Mouse (Mus musculus) heart, embryonic 12.5 days (tissue): ENCODE data around the gene Fank1. TPM values are rescaled to one million over a fixed set of nuclear protein-coding genes. Genes with fewer than 3 reads are reported as not detected.

Experiments used
- ATAC-seq: fragments of 200-750 bp; cut with Nextera tagmentation; 2 replicates; pipeline ENCODE4 v1.8.0; 2017; ENCODE audit warnings: moderate TSS enrichment, moderate library complexity; ENCODE audit not compliant: insufficient number of reproducible peaks, low FRiP score
- H3K27ac ChIP-seq: fragments of 300-500 bp; sonication (generic); 2 replicates; pipeline ENCODE4 v1.5.1; 2016; ENCODE audit warnings: mild to moderate bottlenecking, moderate library complexity; ENCODE audit not compliant: poor library complexity, severe bottlenecking
- H3K27me3 ChIP-seq: fragments of 300-500 bp; sonication (generic); replicated peaks from 2 replicates; pipeline ENCODE4 v1.6.1; 2016; ENCODE audit warnings: mild to moderate bottlenecking, moderate library complexity
- H3K36me3 ChIP-seq: fragments of 300-500 bp; sonication (generic); 2 replicates; pipeline ENCODE4 v1.6.1; 2016; ENCODE audit warnings: mild to moderate bottlenecking, moderate library complexity
- H3K4me1 ChIP-seq: fragments of 300-500 bp; sonication (generic); replicated peaks from 2 replicates; pipeline ENCODE4 v1.6.1; 2016; ENCODE audit warnings: mild to moderate bottlenecking
- H3K4me2 ChIP-seq: fragments of 300-500 bp; sonication (generic); 2 replicates; pipeline ENCODE4 v1.6.1; 2016; ENCODE audit warnings: mild to moderate bottlenecking, moderate library complexity
- H3K4me3 ChIP-seq: fragments of 300-500 bp; sonication (generic); 2 replicates; pipeline ENCODE4 v1.5.1; 2016; ENCODE audit warnings: mild to moderate bottlenecking
- H3K9ac ChIP-seq: fragments of 300-500 bp; sonication (generic); 2 replicates; pipeline ENCODE4 v1.6.1; 2016; ENCODE audit warnings: mild to moderate bottlenecking, moderate library complexity
- H3K9me3 ChIP-seq: fragments of 300-500 bp; sonication (generic); replicated peaks from 2 replicates; pipeline ENCODE4 v1.6.1; 2016; ENCODE audit warnings: mild to moderate bottlenecking, moderate library complexity
- WGBS: fragments of 180-500 bp; shearing (Covaris S2); methylation state at CpG from one replicate; pipeline ENCODE4 v1.1.7; 2016; 5-methylcytosine and 5-hydroxymethylcytosine counted together
- polyA plus RNA-seq: library from polyadenylated mRNA; unstranded; fragments of >200 nt; fragmentation: Nextera tagmentation; extraction: Ambion mirVana; gene quantifications from 2 replicates; pipeline ENCODE4 v1.2.1, GENCODE M21; 2016

Gene Fank1
- polyA plus RNA-seq, 1 experiment from 2014 or later, result not detected

- Histone ChIP-seq H3K4me3 (no peak overlapping the region), H3K27me3 (no peaks in the 10 kb centered on the region), H3K27ac (peak overlapping the region; percentile 66; the same call in 1 of the 2 replicates), H3K4me1 (peaks cover 14% of the 10 kb centered on the region), H3K9me3 (peaks cover 10% of the 10 kb centered on the region), H3K4me2 (no peak overlapping the region), H3K9ac (no peak overlapping the region), H3K36me3 (no peaks in the 10 kb centered on the region)
- peak; percentile 55; the same call in 1 of the 2 replicates for ATAC-seq
- WGBS, result 14% methylated on average over 4 of the region's 4 CpGs
Observed at GRCm38 (mm10) chr7:133828514-133828913, 51.9 kb downstream of the Fank1 start.

GRCm38 (mm10) chr7:133829579-133829978 is 52.9 kb downstream of the Fank1 start:
- no peaks in the 10 kb centered on the region for H3K36me3 ChIP-seq
- WGBS, result 55% methylated on average over 7 of the region's 7 CpGs
- H3K4me2 ChIP-seq, result no peak overlapping the region
- H3K27me3 ChIP-seq, result no peaks in the 10 kb centered on the region
- H3K9ac ChIP-seq, result no peak overlapping the region
- no peak for ATAC-seq
- H3K9me3 ChIP-seq, result peaks cover 3% of the 10 kb centered on the region; the same call in 1 of the 2 replicates
- peaks cover 14% of the 10 kb centered on the region for H3K4me1 ChIP-seq
- no peak overlapping the region for H3K27ac ChIP-seq
- H3K4me3 ChIP-seq, result no peak overlapping the region

DNA sequence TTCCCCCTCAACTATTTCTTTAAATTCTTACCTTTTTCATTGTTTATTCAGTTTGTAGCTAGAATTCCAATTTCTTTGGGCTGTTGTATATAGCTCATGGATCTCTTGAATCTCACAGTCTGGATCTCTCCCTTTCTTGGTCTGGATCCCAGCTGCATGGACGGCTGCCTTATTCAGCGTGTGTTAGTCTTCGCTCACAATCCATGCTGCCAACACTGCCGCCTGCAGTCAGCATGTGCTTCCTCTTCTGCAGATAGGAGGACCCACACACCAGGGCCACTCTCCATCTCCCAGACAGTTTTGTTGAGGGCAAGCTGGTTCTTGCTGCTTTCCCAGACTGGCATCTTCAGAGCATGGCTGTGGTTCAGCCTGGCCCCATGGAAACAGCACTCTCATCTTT is 62.9 kb downstream of the Fank1 start:
- no peak overlapping the region for H3K27ac ChIP-seq
- H3K4me3 ChIP-seq, result no peak overlapping the region
- H3K4me2 ChIP-seq, result no peak overlapping the region
- 56% methylated on average over 4 of the region's 4 CpGs for WGBS
- 0 out of 2 replicates have a peak, but pooled peaks cover 3% of the 10 kb centered on the region for H3K4me1 ChIP-seq
- no peak overlapping the region for H3K9ac ChIP-seq
- 0 out of 2 replicates have a peak, but pooled peaks cover 4% of the 10 kb centered on the region for H3K27me3 ChIP-seq
- no peak for ATAC-seq
- no peaks in the 10 kb centered on the region for H3K36me3 ChIP-seq
- H3K9me3 ChIP-seq, result peaks cover 7% of the 10 kb centered on the region; the same call in 1 of the 2 replicates

GRCm38 (mm10) chr7:133842079-133842478 is 65.4 kb downstream of the Fank1 start:
- Histone ChIP-seq H3K9me3 (peaks cover 9% of the 10 kb centered on the region; the same call in 1 of the 2 replicates), H3K4me3 (no peak overlapping the region), H3K9ac (no peak overlapping the region), H3K36me3 (no peaks in the 10 kb centered on the region), H3K4me2 (no peak overlapping the region), H3K4me1 (0 out of 2 replicates have a peak, but pooled peaks cover 3% of the 10 kb centered on the region), H3K27me3 (0 out of 2 replicates have a peak, but pooled peaks cover 4% of the 10 kb centered on the region), H3K27ac (no peak overlapping the region)
- 60% methylated on average over 6 of the region's 6 CpGs for WGBS
- ATAC-seq, result no peak

DNA sequence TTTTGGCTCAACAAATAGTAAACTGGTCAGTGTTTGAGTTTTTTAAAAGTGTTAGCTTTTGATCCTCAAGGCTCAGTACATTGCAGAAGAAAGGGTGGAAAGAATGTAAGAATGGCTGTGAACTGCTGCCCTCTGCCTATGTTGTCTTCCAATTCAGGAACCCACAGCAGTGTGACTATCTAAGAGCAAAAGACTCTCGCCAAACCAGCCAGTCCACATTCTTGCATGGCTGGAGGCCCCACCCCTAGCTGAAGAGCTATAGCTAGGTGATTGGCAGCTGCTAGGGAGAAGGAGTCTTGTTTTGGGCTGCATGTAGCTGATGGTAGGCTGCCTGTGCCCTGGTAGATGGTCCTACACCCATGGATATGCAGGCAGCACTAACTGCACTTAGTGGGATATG is 70.5 kb downstream of the Fank1 start:
- Histone ChIP-seq H3K9me3 (peaks cover 9% of the 10 kb centered on the region; the same call in 1 of the 2 replicates), H3K9ac (no peak overlapping the region), H3K27ac (no peak overlapping the region), H3K36me3 (no peaks in the 10 kb centered on the region), H3K4me3 (no peak overlapping the region), H3K4me1 (peaks cover 11% of the 10 kb centered on the region), H3K4me2 (no peak overlapping the region), H3K27me3 (no peaks in the 10 kb centered on the region)
- no peak for ATAC-seq
- WGBS, result 7% methylated on average over 1 of the region's 1 CpGs

GRCm38 (mm10) chr7:133848180-133848579 is 71.5 kb downstream of the Fank1 start:
- 40% methylated on average over 2 of the region's 2 CpGs for WGBS
- Histone ChIP-seq H3K27ac (no peak overlapping the region), H3K36me3 (no peaks in the 10 kb centered on the region), H3K27me3 (no peaks in the 10 kb centered on the region), H3K9me3 (peaks cover 9% of the 10 kb centered on the region; the same call in 1 of the 2 replicates), H3K9ac (no peak overlapping the region), H3K4me3 (no peak overlapping the region), H3K4me2 (no peak overlapping the region), H3K4me1 (peaks cover 11% of the 10 kb centered on the region)
- 0 out of 2 replicates have a peak, but pooled peaks have one; percentile 15 for ATAC-seq

GRCm38 (mm10) chr7:133850735-133851134 is 74.1 kb downstream of the Fank1 start:
- H3K4me2 ChIP-seq, result no peak overlapping the region

GRCm38 (mm10) chr7:133856278-133856677 is 79.6 kb downstream of the Fank1 start:
- 24% methylated on average over 3 of the region's 3 CpGs for WGBS
- ATAC-seq, result no peak

More at GRCm38 (mm10) chr7:133850735-133851134, 74.1 kb downstream of the Fank1 start:
- peaks cover 11% of the 10 kb centered on the region for H3K4me1 ChIP-seq
- H3K4me3 ChIP-seq, result no peak overlapping the region
- no peak overlapping the region for H3K27ac ChIP-seq
- ATAC-seq, result no peak
- no peaks in the 10 kb centered on the region for H3K9me3 ChIP-seq
- H3K27me3 ChIP-seq, result no peaks in the 10 kb centered on the region
- H3K36me3 ChIP-seq, result no peaks in the 10 kb centered on the region
- no peak overlapping the region for H3K9ac ChIP-seq

DNA sequence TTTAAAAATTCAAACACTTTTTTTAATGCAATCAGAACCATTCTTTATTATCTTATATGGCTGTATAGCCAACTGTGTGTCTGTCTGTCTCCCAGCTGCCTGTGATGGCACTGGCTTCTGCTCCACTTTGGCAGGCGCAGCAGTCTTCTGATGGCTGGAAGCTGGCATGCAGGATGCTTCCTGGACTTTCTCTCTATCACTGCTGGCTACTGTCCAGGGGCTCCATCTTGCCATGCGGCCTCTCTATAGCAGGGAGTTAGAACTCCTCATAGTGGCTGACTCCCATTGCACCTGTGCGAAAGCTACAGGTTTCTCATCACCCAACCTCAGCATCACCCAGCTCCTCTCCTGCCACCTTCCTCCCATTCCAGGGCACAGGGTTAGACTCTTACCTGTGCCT is 81.8 kb downstream of the Fank1 start:
- Histone ChIP-seq H3K36me3 (no peaks in the 10 kb centered on the region), H3K27ac (no peak overlapping the region), H3K4me2 (no peak overlapping the region), H3K27me3 (no peaks in the 10 kb centered on the region), H3K9ac (no peak overlapping the region), H3K9me3 (no peaks in the 10 kb centered on the region), H3K4me3 (no peak overlapping the region), H3K4me1 (no peaks in the 10 kb centered on the region)
- no peak for ATAC-seq
- WGBS, result 86% methylated on average over 3 of the region's 3 CpGs

More at GRCm38 (mm10) chr7:133856278-133856677, 79.6 kb downstream of the Fank1 start:
- H3K4me3 ChIP-seq, result no peak overlapping the region
- no peak overlapping the region for H3K4me2 ChIP-seq
- H3K9ac ChIP-seq, result no peak overlapping the region
- no peaks in the 10 kb centered on the region for H3K4me1 ChIP-seq
- H3K27me3 ChIP-seq, result no peaks in the 10 kb centered on the region
- no peaks in the 10 kb centered on the region for H3K9me3 ChIP-seq
- no peaks in the 10 kb centered on the region for H3K36me3 ChIP-seq
- H3K27ac ChIP-seq, result no peak overlapping the region

DNA sequence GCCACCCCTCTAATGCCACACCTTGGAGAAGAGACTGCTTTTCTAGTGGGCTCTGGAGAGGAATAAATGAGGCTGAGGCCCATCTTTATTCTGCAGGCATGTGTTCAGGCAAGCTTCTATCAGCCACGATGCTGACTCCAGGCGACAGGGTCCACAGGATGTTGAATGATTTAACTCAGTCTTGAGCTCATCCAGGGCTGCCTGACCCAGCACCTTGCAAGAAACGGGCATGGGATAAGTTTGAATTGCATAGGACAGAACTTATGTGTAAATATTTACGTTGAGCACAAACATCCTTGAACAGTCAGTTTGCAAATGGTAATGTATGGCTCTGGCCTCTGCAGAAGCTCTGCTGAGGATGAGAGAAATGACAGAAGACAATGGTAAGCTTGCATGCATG is 82.9 kb downstream of the Fank1 start:
- Histone ChIP-seq H3K9me3 (no peaks in the 10 kb centered on the region), H3K4me3 (no peak overlapping the region), H3K27me3 (no peaks in the 10 kb centered on the region), H3K36me3 (no peaks in the 10 kb centered on the region), H3K9ac (no peak overlapping the region), H3K4me2 (no peak overlapping the region), H3K4me1 (no peaks in the 10 kb centered on the region), H3K27ac (no peak overlapping the region)
- no peak for ATAC-seq
- 69% methylated on average over 4 of the region's 4 CpGs for WGBS

DNA sequence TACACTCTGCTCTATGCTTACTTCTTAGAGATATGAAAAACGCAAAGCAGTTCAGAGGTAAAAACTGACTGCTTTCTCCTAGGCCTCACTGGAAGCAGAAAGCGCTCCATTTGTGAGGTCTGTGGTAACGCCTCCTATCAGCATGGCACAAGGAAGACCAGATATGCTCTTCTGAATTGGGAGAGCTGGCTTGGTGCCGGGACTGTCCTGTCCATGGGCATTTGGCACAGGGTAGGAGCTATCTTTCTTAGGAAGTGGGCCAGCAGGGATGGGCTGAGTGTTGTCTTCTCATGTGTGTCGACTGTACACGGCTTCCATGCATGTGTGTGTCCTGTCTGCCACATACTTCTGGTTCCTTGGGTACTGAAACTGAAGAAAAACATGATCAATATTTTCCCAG is 85.6 kb downstream of the Fank1 start:
- H3K4me1 ChIP-seq, result no peaks in the 10 kb centered on the region
- no peak overlapping the region for H3K4me3 ChIP-seq
- ATAC-seq, result no peak
- 79% methylated on average over 6 of the region's 6 CpGs for WGBS
- H3K9ac ChIP-seq, result no peak overlapping the region
- H3K9me3 ChIP-seq, result 0 out of 2 replicates have a peak, but pooled peaks cover 5% of the 10 kb centered on the region
- H3K36me3 ChIP-seq, result no peaks in the 10 kb centered on the region
- no peak overlapping the region for H3K27ac ChIP-seq
- H3K27me3 ChIP-seq, result no peaks in the 10 kb centered on the region
- H3K4me2 ChIP-seq, result no peak overlapping the region

GRCm38 (mm10) chr7:133862723-133863122 is 86.1 kb downstream of the Fank1 start:
- Histone ChIP-seq H3K9ac (no peak overlapping the region), H3K9me3 (0 out of 2 replicates have a peak, but pooled peaks cover 5% of the 10 kb centered on the region), H3K27me3 (no peaks in the 10 kb centered on the region), H3K27ac (no peak overlapping the region), H3K4me1 (no peaks in the 10 kb centered on the region), H3K36me3 (no peaks in the 10 kb centered on the region), H3K4me3 (no peak overlapping the region), H3K4me2 (no peak overlapping the region)
- ATAC-seq, result no peak
- 81% methylated on average over 5 of the region's 5 CpGs for WGBS
